Mouse (Mus musculus) small intestine, adult 2 months (tissue): ENCODE results near the gene Dlg1. TPM values are rescaled to one million over a fixed set of nuclear protein-coding genes. Genes with fewer than 3 reads are reported as not detected.

Experiments used
- H3K27ac ChIP-seq: fragments of 200-500 bp; 2 replicates; pipeline ENCODE4 v1.5.1; 2012; ENCODE audit warnings: low read depth, low read length, control low read depth, inconsistent platforms; ENCODE audit not compliant: insufficient read depth
- H3K27me3 ChIP-seq: fragments of 200-500 bp; 2 replicates; pipeline ENCODE4 v1.6.1; 2012; ENCODE audit warnings: mild to moderate bottlenecking, moderate library complexity, low read length, inconsistent platforms; ENCODE audit not compliant: control insufficient read depth, insufficient read depth
- H3K36me3 ChIP-seq: fragments of 200-500 bp; 2 replicates; pipeline ENCODE4 v1.6.1; 2012; ENCODE audit warnings: mild to moderate bottlenecking, low read length, control low read depth, inconsistent platforms; ENCODE audit not compliant: control insufficient read depth, insufficient read depth
- H3K4me1 ChIP-seq: fragments of 200-500 bp; 2 replicates; pipeline ENCODE4 v1.6.1; 2012; ENCODE audit warnings: low read length, inconsistent platforms, mixed read lengths; ENCODE audit not compliant: control insufficient read depth, insufficient read depth, insufficient read length
- H3K4me3 ChIP-seq: fragments of 200-500 bp; 2 replicates; pipeline ENCODE4 v1.5.1; 2012; ENCODE audit warnings: low read depth, mild to moderate bottlenecking, control low read depth, inconsistent platforms, low read length, moderate library complexity
- CTCF ChIP-seq: fragments of 200-500 bp; IDR thresholded peaks from 2 replicates; pipeline ENCODE4 v1.5.1; 2012; ENCODE audit warnings: low read depth, mild to moderate bottlenecking, control low read depth, inconsistent platforms, low read length, moderate library complexity, mixed read lengths; ENCODE audit not compliant: insufficient replicate concordance, insufficient read length; ENCODE audit errors: extremely low read depth
- POLR2A ChIP-seq: fragments of 200-500 bp; IDR thresholded peaks from 2 replicates; pipeline ENCODE4 v1.6.1; 2012; ENCODE audit warnings: low read depth, mild to moderate bottlenecking, control low read depth, inconsistent platforms, low read length, moderate library complexity
- WGBS: fragments of 180-500 bp; shearing (Covaris S2); methylation state at CpG from one replicate; pipeline ENCODE4 v1.1.7; 2018; 5-methylcytosine and 5-hydroxymethylcytosine counted together
- polyA plus RNA-seq: library from polyadenylated mRNA; depleted of rRNA; stranded (reverse); fragments of >200 nt; gene quantifications from 2 replicates; pipeline ENCODE4 v1.2.3, GENCODE M21; 2012

Dlg1 gene
- polyA plus RNA-seq, 1 experiment = 7.0 TPM

GRCm38 (mm10) chr16:31756436-31756835 lies 93.2 kb downstream of the Dlg1 start:
- TF ChIP-seq POLR2A (no peak), CTCF (no peak)
- H3K4me1 ChIP-seq = no peaks in the 10 kb centered on the region
- no peaks in the 10 kb centered on the region for H3K27me3 ChIP-seq
- no peak overlapping the region for H3K4me3 ChIP-seq
- H3K27ac ChIP-seq = no peak overlapping the region
- WGBS = 82% methylated on average over 5 of the region's 5 CpGs
- peaks cover 2% of the 10 kb centered on the region for H3K36me3 ChIP-seq

GRCm38 (mm10) chr16:31757606-31758005 lies 94.4 kb downstream of the Dlg1 start:
- peaks cover 2% of the 10 kb centered on the region for H3K36me3 ChIP-seq
- TF ChIP-seq CTCF (no peak), POLR2A (no peak)
- H3K27me3 ChIP-seq = no peaks in the 10 kb centered on the region
- no peak overlapping the region for H3K27ac ChIP-seq
- no peaks in the 10 kb centered on the region for H3K4me1 ChIP-seq
- 59% methylated on average over 1 of the region's 1 CpGs for WGBS
- no peak overlapping the region for H3K4me3 ChIP-seq

- H3K27me3 ChIP-seq = no peaks in the 10 kb centered on the region
- no peak overlapping the region for H3K27ac ChIP-seq
- 76% methylated on average over 6 of the region's 6 CpGs for WGBS
- H3K4me1 ChIP-seq = no peaks in the 10 kb centered on the region
- peaks cover 2% of the 10 kb centered on the region for H3K36me3 ChIP-seq
- TF ChIP-seq POLR2A = no peak
- TF ChIP-seq CTCF = no peak
- no peak overlapping the region for H3K4me3 ChIP-seq
These were observed 96.2 kb downstream of the Dlg1 start for GRCm38 (mm10) chr16:31759416-31759815.

GRCm38 (mm10) chr16:31766298-31766697 lies 103.1 kb downstream of the Dlg1 start:
- WGBS = 91% methylated on average over 6 of the region's 6 CpGs
- TF ChIP-seq POLR2A = no peak
- no peak for TF ChIP-seq CTCF
- H3K4me1 ChIP-seq = no peaks in the 10 kb centered on the region
- no peak overlapping the region for H3K27ac ChIP-seq
- H3K36me3 ChIP-seq = no peaks in the 10 kb centered on the region
- H3K4me3 ChIP-seq = no peak overlapping the region
- H3K27me3 ChIP-seq = no peaks in the 10 kb centered on the region

- Histone ChIP-seq H3K27ac (no peak overlapping the region), H3K4me3 (no peak overlapping the region), H3K36me3 (no peaks in the 10 kb centered on the region), H3K4me1 (no peaks in the 10 kb centered on the region), H3K27me3 (no peaks in the 10 kb centered on the region)
- TF ChIP-seq POLR2A = no peak
- no peak for TF ChIP-seq CTCF
- WGBS = 49% methylated on average over 3 of the region's 3 CpGs
These were observed 103.5 kb downstream of the Dlg1 start for GRCm38 (mm10) chr16:31766715-31767114.

GRCm38 (mm10) chr16:31775924-31776323 lies 112.7 kb downstream of the Dlg1 start:
- Histone ChIP-seq H3K27ac (no peak overlapping the region), H3K36me3 (no peaks in the 10 kb centered on the region), H3K27me3 (no peaks in the 10 kb centered on the region), H3K4me1 (no peaks in the 10 kb centered on the region), H3K4me3 (no peak overlapping the region)
- TF ChIP-seq CTCF (no peak), POLR2A (no peak)
- WGBS = 87% methylated on average over 10 of the region's 10 CpGs

- H3K4me3 ChIP-seq = no peak overlapping the region
- WGBS = 59% methylated on average over 6 of the region's 6 CpGs
- TF ChIP-seq CTCF = no peak
- TF ChIP-seq POLR2A = no peak
These were observed 117.8 kb downstream of the Dlg1 start for GRCm38 (mm10) chr16:31781015-31781414.

GRCm38 (mm10) chr16:31790056-31790455 lies 126.8 kb downstream of the Dlg1 start:
- H3K36me3 ChIP-seq = peaks cover 19% of the 10 kb centered on the region
- no peak overlapping the region for H3K27ac ChIP-seq
- H3K27me3 ChIP-seq = no peaks in the 10 kb centered on the region
- H3K4me3 ChIP-seq = no peak overlapping the region
- WGBS = 96% methylated on average over 9 of the region's 9 CpGs
- no peaks in the 10 kb centered on the region for H3K4me1 ChIP-seq
- no peak for TF ChIP-seq CTCF
- TF ChIP-seq POLR2A = no peak

More at GRCm38 (mm10) chr16:31781015-31781414, 117.8 kb downstream of the Dlg1 start:
- Histone ChIP-seq H3K27me3 (no peaks in the 10 kb centered on the region), H3K4me1 (no peaks in the 10 kb centered on the region), H3K27ac (no peak overlapping the region), H3K36me3 (peaks cover 4% of the 10 kb centered on the region)
